Mouse (Mus musculus) neural tube, embryonic 14.5 days (tissue): Measurements from ENCODE around the gene Gli3. TPM values are rescaled to one million over a fixed set of nuclear protein-coding genes. Genes with fewer than 3 reads are reported as not detected.

Experiments used
- ATAC-seq: fragments of 200-750 bp; cut with Nextera tagmentation; 2 replicates; pipeline ENCODE4 v1.8.0; 2017; ENCODE audit warnings: low read depth, mild to moderate bottlenecking, moderate TSS enrichment, moderate library complexity
- H3K27ac ChIP-seq: fragments of 300-500 bp; sonication (generic); 2 replicates; pipeline ENCODE4 v1.5.1; 2014; ENCODE audit warnings: low read depth, mild to moderate bottlenecking, control low read depth, low read length, moderate library complexity, mixed read lengths
- H3K27me3 ChIP-seq: fragments of 300-500 bp; sonication (generic); 2 replicates; pipeline ENCODE4 v1.6.1; 2014; ENCODE audit warnings: low read length; ENCODE audit not compliant: control insufficient read depth, insufficient read depth
- H3K36me3 ChIP-seq: fragments of 300-500 bp; sonication (generic); 2 replicates; pipeline ENCODE4 v1.6.1; 2014; ENCODE audit warnings: low read length, mixed read lengths; ENCODE audit not compliant: control insufficient read depth, insufficient read depth
- H3K4me1 ChIP-seq: fragments of 300-500 bp; sonication (generic); 2 replicates; pipeline ENCODE4 v1.6.1; 2014; ENCODE audit warnings: low read length; ENCODE audit not compliant: control insufficient read depth, insufficient read depth
- H3K4me2 ChIP-seq: fragments of 300-500 bp; sonication (generic); 2 replicates; pipeline ENCODE4 v1.6.1; 2014; ENCODE audit warnings: mild to moderate bottlenecking, low read depth, low read length, control low read depth
- H3K4me3 ChIP-seq: fragments of 300-500 bp; sonication (generic); 2 replicates; pipeline ENCODE4 v1.5.1; 2014; ENCODE audit warnings: low read depth, low read length, control low read depth, mixed read lengths
- H3K9ac ChIP-seq: fragments of 300-500 bp; sonication (generic); replicated peaks from 2 replicates; pipeline ENCODE4 v1.6.1; 2014; ENCODE audit warnings: low read depth, mild to moderate bottlenecking, control low read depth, low read length, mixed read lengths
- H3K9me3 ChIP-seq: fragments of 300-500 bp; sonication (generic); 2 replicates; pipeline ENCODE4 v1.6.1; 2016; ENCODE audit warnings: low read length; ENCODE audit not compliant: control insufficient read depth
- WGBS: fragments of 180-500 bp; shearing (Covaris S2); extraction: QIAGEN DNeasy Blood & Tissue Kit; methylation state at CpG from one replicate; pipeline ENCODE4 v1.1.7; 2014; 5-methylcytosine and 5-hydroxymethylcytosine counted together
- polyA plus RNA-seq: library from polyadenylated mRNA; unstranded; fragments of >200 nt; fragmentation: Nextera tagmentation; extraction: Ambion mirVana; gene quantifications from 2 replicates; pipeline ENCODE4 v1.2.1, GENCODE M21; 2014

The Gli3 gene
- polyA plus RNA-seq, 1 experiment from 2014 or later, result 2.4 TPM

- WGBS, result 92% methylated on average over 4 of the region's 4 CpGs
- Histone ChIP-seq H3K4me2 (no peak overlapping the region), H3K4me3 (no peak overlapping the region), H3K27ac (no peak overlapping the region), H3K27me3 (no peaks in the 10 kb centered on the region), H3K9ac (no peak overlapping the region), H3K36me3 (no peaks in the 10 kb centered on the region), H3K4me1 (no peaks in the 10 kb centered on the region), H3K9me3 (no peaks in the 10 kb centered on the region)
- ATAC-seq, result no peak
Observed at GRCm38 (mm10) chr13:15677106-15677760, 214.2 kb downstream of the Gli3 start.

DNA sequence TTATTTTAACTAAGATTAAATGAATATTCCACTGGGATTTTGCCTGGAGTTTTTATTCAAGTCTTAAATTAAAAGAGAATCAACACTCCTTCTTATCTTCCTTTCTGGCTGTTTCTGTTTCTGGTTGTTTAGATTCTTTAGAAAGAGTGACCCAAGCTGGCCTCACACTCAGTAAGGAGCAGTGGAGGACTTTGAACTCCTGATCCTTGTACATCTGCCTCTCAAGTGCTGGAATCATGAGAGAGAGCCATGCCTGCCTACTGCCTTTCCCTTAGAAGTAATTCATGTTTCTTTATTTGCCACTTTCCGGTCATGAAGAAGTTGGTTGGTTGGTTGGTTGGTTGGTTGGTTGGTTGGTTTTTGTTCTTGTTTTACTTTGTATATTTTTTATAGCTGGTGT is 218.5 kb downstream of the Gli3 start:
- Histone ChIP-seq H3K4me3 (no peak overlapping the region), H3K4me2 (no peak overlapping the region), H3K27ac (no peak overlapping the region), H3K27me3 (no peaks in the 10 kb centered on the region), H3K9me3 (no peaks in the 10 kb centered on the region), H3K4me1 (no peaks in the 10 kb centered on the region), H3K36me3 (no peaks in the 10 kb centered on the region), H3K9ac (no peak overlapping the region)
- ATAC-seq, result no peak
- WGBS, result 96% methylated on average over 1 of the region's 1 CpGs

- no peak overlapping the region for H3K4me3 ChIP-seq
- 78% methylated on average over 1 of the region's 1 CpGs for WGBS
Observed at GRCm38 (mm10) chr13:15683006-15683405, 220.0 kb downstream of the Gli3 start.

GRCm38 (mm10) chr13:15688074-15688825 is 225.2 kb downstream of the Gli3 start:
- H3K27ac ChIP-seq, result no peak overlapping the region
- no peaks in the 10 kb centered on the region for H3K4me1 ChIP-seq
- no peak for ATAC-seq
- 64% methylated on average over 6 of the region's 6 CpGs for WGBS
- no peak overlapping the region for H3K9ac ChIP-seq
- H3K4me2 ChIP-seq, result no peak overlapping the region
- no peaks in the 10 kb centered on the region for H3K9me3 ChIP-seq
- H3K27me3 ChIP-seq, result no peaks in the 10 kb centered on the region
- H3K36me3 ChIP-seq, result no peaks in the 10 kb centered on the region
- no peak overlapping the region for H3K4me3 ChIP-seq

More at GRCm38 (mm10) chr13:15683006-15683405, 220.0 kb downstream of the Gli3 start:
- no peaks in the 10 kb centered on the region for H3K27me3 ChIP-seq
- no peaks in the 10 kb centered on the region for H3K36me3 ChIP-seq
- no peak for ATAC-seq
- no peaks in the 10 kb centered on the region for H3K9me3 ChIP-seq
- no peak overlapping the region for H3K4me2 ChIP-seq
- H3K9ac ChIP-seq, result no peak overlapping the region
- no peaks in the 10 kb centered on the region for H3K4me1 ChIP-seq
- no peak overlapping the region for H3K27ac ChIP-seq

DNA sequence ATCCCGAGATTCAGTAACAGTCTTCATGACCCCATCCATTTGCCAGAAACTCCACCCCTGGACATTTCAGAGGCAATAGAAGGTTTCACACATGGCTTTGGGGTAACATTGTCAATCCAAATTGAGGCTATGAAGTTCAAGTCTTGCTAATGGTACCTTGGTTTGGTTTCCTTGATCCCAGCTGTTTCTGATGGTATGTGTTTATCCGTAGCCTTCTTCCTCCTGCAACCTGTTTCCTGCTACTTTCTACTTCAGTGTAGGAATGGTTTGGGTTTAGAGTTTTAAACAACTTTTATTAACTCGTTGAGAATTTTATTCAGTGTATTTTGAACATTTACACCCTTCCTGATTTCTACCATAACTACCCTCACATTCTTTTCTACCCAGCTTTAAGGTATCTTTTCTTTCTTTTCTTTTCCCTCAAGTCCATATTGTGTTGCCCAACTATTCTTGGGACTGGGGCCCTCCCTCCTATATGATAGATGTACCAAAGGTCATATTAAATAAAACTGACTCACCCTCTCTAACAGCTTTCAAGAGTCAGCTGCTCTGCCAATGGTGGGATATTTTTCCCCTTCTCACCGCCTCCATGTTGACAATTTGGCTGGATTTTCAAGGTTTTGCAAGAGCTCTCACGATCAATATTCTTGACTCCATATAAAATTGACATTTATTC is 225.9 kb downstream of the Gli3 start:
- ATAC-seq, result no peak
- 94% methylated on average over 5 of the region's 5 CpGs for WGBS

GRCm38 (mm10) chr13:15691751-15692464 is 228.9 kb downstream of the Gli3 start:
- 75% methylated on average over 5 of the region's 5 CpGs for WGBS
- H3K4me2 ChIP-seq, result no peak overlapping the region
- H3K9ac ChIP-seq, result no peak overlapping the region
- H3K9me3 ChIP-seq, result no peaks in the 10 kb centered on the region
- ATAC-seq, result no peak
- no peaks in the 10 kb centered on the region for H3K27me3 ChIP-seq
- no peak overlapping the region for H3K4me3 ChIP-seq
- H3K4me1 ChIP-seq, result no peaks in the 10 kb centered on the region
- no peak overlapping the region for H3K27ac ChIP-seq
- no peaks in the 10 kb centered on the region for H3K36me3 ChIP-seq

More for the DNA sequence above, 225.9 kb downstream of the Gli3 start:
- Histone ChIP-seq H3K9me3 (no peaks in the 10 kb centered on the region), H3K4me2 (no peak overlapping the region), H3K36me3 (no peaks in the 10 kb centered on the region), H3K4me3 (no peak overlapping the region), H3K4me1 (no peaks in the 10 kb centered on the region), H3K27ac (no peak overlapping the region), H3K27me3 (no peaks in the 10 kb centered on the region), H3K9ac (no peak overlapping the region)

DNA sequence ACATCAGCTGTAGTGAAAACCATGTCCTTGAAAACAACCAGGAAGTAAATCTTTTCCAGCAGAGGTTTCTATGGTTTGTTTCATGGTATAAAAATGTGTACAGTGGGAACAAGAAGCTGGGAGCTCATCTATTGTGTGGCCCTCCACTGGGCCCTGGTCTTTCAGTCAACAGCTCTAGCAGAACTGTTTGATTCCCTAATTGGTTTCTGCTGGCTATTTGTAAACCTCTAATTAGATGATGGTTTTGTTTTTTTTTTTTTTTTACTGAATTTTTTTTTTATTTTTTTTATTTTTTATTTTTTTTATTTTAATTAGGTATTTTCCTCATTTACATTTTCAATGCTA is 229.4 kb downstream of the Gli3 start:
- no peak overlapping the region for H3K27ac ChIP-seq
- no peaks in the 10 kb centered on the region for H3K27me3 ChIP-seq
- no peaks in the 10 kb centered on the region for H3K9me3 ChIP-seq
- H3K9ac ChIP-seq, result no peak overlapping the region
- H3K4me3 ChIP-seq, result no peak overlapping the region
- no peak for ATAC-seq
- no peak overlapping the region for H3K4me2 ChIP-seq
- no peaks in the 10 kb centered on the region for H3K36me3 ChIP-seq
- no peaks in the 10 kb centered on the region for H3K4me1 ChIP-seq

DNA sequence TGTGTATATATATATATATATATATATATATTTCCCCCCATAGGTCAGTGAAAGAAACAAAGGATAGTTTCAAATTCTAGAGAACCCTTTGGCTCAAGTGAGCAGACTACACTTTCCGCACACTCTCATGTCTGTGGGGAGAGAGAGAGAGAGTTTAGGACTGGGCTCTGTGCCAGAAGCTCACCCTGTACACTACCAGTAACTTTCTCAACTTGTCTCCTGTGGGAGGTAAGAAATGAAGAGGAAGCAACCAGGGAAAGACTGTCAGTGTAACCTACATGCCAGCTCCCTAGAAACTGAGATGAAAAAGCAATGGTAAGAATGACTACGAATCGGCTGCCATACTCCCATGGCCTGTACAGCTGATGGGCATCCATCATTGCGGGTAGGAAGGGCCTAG is 235.2 kb downstream of the Gli3 start:
- 79% methylated on average over 4 of the region's 4 CpGs for WGBS
- no peak for ATAC-seq
- Histone ChIP-seq H3K4me2 (no peak overlapping the region), H3K4me1 (no peaks in the 10 kb centered on the region), H3K9me3 (no peaks in the 10 kb centered on the region), H3K27ac (no peak overlapping the region), H3K4me3 (no peak overlapping the region), H3K9ac (no peak overlapping the region), H3K36me3 (no peaks in the 10 kb centered on the region), H3K27me3 (no peaks in the 10 kb centered on the region)

- Histone ChIP-seq H3K36me3 (no peaks in the 10 kb centered on the region), H3K4me2 (no peak overlapping the region), H3K9me3 (no peaks in the 10 kb centered on the region), H3K4me3 (no peak overlapping the region), H3K27me3 (no peaks in the 10 kb centered on the region), H3K9ac (no peak overlapping the region), H3K27ac (no peak overlapping the region), H3K4me1 (no peaks in the 10 kb centered on the region)
- WGBS, result 97% methylated on average over 6 of the region's 6 CpGs
- ATAC-seq, result no peak
Observed at GRCm38 (mm10) chr13:15699116-15699515, 236.1 kb downstream of the Gli3 start.
